Mouse (Mus musculus): ENCODE measurements around the gene Supt7l.

DNA sequence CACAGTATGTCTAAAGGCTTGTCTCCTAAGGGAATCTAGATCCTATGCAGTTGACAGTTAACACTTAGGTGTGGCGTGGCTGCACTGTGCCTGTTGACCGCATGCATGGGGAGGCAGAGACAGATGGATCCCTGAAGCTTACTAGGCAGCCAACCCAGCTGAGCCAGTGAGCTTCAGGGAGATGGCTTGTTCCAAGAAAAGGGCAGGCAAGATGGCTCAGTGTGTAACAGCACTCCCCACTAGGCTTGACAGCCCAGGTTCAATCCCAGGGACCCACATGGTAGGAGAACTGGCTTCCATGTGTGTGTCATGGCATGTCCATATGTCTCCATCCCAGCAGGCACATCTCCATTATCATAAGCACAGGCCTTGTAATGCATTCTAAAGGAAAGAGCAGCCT, 32.7 kb upstream of the Supt7l start:
- TF ChIP-seq CTCF (IDR thresholded peaks at IDR 0.05; ENCODE audit: low read depth, low read length) (no peak), GATA1 (IDR thresholded peaks at IDR 0.05; ENCODE audit: borderline replicate concordance, low read length) (no peak), TAL1 (conservative IDR thresholded peaks at IDR 0.05; ENCODE audit: low read depth, low read length) (no peak), POLR2AphosphoS5 (IDR thresholded peaks at IDR 0.05; ENCODE audit: insufficient replicate concordance, low read depth, low read length) (no peak), GATA2 (IDR thresholded peaks at IDR 0.05; ENCODE audit: borderline replicate concordance, low read depth, low read length) (no peak)

All from G1E (cell line).